Mouse (Mus musculus) ovary, adult 18-20 months (tissue): ENCODE results near the gene Aco2.
A peak's percentile ranks its signal among the peaks of the same experiment; 100 is the strongest.

Experiments
- DNase-seq: peaks from one replicate; pipeline ENCODE4 v3.0.0; 2022; ENCODE audit warnings: low spot score, mixed read lengths

The Aco2 gene

DNA sequence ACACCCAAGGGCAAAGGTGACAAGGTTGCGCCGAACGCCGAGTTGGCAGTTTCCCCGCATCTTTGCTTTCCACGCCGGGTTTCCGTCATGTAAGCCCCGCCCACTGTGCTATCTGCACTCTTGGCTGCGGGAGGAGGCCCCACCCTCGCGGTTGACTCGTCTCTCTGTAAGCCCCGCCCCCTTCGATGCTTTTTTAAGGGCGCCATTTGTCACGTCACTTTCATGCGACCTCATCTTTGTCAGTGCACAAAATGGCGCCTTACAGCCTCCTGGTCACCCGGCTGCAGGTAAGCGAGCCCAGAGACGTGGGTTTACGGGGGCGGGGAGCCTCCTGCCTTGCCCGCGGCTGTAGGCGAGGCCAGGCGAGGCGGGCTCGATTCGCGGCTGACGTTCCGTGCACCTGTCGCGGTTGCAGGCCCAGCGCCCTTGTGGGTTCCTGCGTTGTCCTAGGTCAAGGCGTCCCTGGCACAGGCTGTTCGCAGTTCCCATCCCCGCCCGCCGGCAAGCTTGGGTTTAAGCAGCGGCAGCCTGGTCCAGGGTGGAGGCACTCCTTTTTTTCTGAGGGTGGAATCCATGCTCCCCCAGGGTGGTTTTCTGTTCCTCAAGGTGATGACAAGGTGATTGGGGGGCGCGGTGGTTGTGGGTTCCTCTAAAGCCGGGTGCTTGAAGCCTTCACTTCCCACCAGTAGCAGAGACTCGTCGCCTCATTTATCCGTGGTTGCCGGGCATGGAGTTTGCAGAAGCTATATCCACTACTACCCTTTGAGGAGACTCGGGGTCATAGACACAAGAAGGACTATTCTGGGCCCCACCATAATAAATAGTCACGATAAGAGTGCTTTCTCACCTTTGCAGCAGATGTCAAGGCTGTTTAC, at the start of gene Aco2:
Aco2 (plus strand) TSS at position 48 of the 875 bp plus-strand sequence.
- DNase-seq = peak; percentile 96

- DNase-seq = no peak
Measured at GRCm38 (mm10) chr15:81822631-81823030, 49.5 kb upstream of the Aco2 start.

- DNase-seq = no peak
Measured at GRCm38 (mm10) chr15:81824832-81825231, 47.3 kb upstream of the Aco2 start.

GRCm38 (mm10) chr15:81828426-81829207, 43.5 kb upstream of the Aco2 start:
- DNase-seq = no peak

DNA sequence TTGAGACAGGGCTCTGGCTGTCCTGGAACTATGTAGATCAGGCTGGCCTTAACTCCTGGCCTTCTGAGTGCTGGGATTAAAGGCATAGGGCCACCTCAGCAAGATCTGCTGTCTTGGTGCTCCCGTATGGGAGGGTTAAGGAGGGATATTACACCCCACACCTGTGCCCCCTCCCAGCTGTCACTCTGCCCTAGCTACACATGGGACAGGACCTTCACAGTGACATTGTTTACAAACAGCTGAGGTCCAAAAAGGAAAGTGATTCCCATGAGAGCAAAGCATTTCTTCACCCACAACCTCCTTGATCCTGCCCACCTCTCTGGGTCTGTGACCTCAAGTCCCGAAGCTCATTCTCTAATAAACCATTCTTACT, 42.9 kb upstream of the Aco2 start:
- no peak for DNase-seq

DNA sequence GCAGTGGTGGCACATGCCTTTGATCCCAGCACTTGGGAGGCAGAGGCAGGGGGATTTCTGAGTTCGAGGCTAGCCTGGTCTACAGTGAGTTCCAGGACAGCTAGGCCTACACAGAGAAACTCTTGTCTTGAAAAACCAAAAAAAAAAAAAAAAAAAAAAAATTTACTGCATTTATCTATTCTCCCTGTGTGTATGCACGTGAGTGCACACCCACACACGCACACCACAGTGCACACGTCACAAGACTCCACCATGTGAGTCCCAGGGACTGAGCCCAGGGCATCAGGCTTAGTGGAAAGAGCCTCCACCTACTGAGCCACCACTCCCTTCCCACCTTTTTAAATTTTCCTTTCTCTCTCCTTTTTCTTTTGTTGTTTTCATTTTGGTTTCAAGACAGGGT, 41.6 kb upstream of the Aco2 start:
- DNase-seq = no peak

GRCm38 (mm10) chr15:81831136-81831825, 40.8 kb upstream of the Aco2 start:
- DNase-seq = peak; percentile 85

- no peak for DNase-seq
Measured at GRCm38 (mm10) chr15:81832219-81832618, 39.9 kb upstream of the Aco2 start.

GRCm38 (mm10) chr15:81833481-81833880, 38.6 kb upstream of the Aco2 start:
- no peak for DNase-seq

DNA sequence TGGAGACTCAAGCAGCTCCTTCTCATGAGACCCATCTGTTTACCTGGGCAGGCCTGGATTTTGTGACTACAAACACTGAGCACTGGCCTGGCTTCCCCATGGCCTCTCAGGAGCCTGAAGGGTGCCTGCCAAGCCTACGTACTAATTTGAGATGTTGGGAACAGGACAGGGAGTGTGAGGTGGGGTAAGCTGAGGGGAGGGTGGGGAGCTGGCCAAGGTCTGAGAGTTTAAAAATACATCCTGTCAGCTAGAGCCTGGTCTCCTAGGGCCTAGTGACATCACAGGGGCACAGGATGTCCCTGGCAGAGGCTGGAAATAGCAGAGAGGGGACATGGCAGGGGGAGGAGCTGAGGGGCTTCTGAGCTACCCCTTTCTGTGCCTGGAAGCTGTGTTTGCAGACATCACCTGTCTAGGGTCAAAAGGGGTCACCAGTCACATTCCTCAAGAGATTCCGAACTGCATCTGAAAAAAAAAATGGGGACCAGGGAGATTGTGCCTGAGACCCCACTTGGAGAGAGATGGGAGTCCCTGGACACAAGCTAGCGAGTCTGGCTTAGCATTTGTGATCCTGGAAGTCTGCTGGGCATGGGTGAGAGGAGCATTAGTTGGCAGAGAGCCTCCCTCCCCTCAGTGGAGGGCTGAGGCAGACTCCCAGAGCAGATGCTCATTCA, 37.8 kb upstream of the Aco2 start:
- DNase-seq = no peak

GRCm38 (mm10) chr15:81835007-81835880, 36.9 kb upstream of the Aco2 start:
- no peak for DNase-seq

- DNase-seq = peak; percentile 83
Measured at GRCm38 (mm10) chr15:81836124-81836821, 35.8 kb upstream of the Aco2 start.

- DNase-seq = no peak
Measured at GRCm38 (mm10) chr15:81836966-81837920, 34.9 kb upstream of the Aco2 start.

DNA sequence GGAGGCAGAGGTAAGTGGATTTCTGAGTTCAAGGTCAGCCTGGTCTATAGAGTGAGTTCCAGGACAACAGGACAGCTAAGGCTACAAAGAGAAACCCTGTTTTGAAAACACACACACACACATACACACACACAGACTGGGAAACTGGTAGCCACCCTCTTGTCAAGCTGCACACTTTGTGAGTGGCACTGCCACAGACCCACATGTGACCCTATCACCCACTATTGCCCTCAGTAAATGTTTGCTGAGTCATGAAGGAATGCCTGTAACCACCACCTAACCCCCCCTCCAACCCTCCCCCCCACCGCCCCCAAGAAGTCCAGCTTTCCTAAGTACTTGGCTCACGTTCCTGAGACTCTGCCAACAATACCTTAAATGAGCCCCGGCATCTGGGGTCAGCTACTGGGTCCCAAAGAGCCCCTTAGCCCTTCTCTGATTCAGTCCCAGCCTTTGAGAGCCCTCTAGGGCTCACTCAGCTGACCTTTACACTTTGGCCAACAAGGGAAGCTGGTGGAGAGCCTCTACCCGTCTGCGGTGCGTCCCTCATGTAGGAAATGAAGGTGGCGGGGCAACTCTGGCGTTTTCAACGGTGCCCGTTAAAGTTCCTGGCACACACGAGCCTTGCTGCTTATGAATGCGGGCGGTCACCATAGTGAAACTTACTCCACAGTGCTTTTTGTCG, 33.4 kb upstream of the Aco2 start:
- DNase-seq = no peak

GRCm38 (mm10) chr15:81839634-81840033, 32.5 kb upstream of the Aco2 start:
- peak; percentile 67 for DNase-seq

- no peak for DNase-seq
Measured at GRCm38 (mm10) chr15:81840306-81840705, 31.8 kb upstream of the Aco2 start.

- no peak for DNase-seq
Measured at GRCm38 (mm10) chr15:81842275-81842674, 29.8 kb upstream of the Aco2 start.

DNA sequence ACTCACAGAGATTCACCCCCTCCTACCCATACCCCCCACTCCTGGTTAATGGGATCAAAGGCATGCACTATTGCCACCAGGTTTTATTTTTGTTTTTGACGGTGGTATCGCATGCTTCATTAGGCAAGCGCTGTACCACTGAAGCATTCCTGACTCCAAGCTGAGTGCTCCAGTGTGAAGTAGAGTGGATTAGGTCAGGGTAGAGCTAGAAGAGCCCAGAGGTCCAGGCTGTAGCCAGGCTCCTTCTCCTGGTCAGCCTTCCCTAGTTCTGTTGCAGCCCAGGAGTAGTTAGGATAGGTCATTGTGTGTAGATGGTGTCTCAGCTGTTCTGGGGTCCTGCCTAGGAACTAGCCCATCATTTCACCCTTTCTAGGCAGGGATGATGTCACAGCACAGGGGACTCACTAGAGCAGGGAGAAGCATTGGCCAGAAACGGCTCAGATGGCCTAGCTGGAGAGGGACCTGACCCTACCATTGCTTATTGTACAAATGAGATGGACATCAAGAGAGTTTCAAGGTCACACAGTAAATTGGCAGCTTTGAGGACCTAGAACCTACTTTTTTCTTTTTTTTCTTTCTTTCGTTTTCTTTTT, 27.0 kb upstream of the Aco2 start:
- DNase-seq = no peak
